Mouse (Mus musculus): ENCODE results near the gene Foxf2. TPM values are rescaled to one million over a fixed set of nuclear protein-coding genes. Genes with fewer than 3 reads are reported as not detected.

Foxf2 gene
- total and polyA plus RNA-seq, 3 experiments = not detected

Small RNA genes lying within 50 kb of the gene (microRNA-seq; reads per million reads assigned to microRNA genes)
- 0 reads per million in 2 experiments for gene Gm27516

Other genes starting within 250 kb of the Foxf2 start
- under 1 TPM in 1 of 2 experiments, not detected in 1; 0.14 TPM for gene Foxq1, start 69.7 kb upstream of the Foxf2 start, total RNA-seq (2021)
- gene Foxq1, start 69.7 kb upstream of the Foxf2 start, polyA plus RNA-seq (2012; rRNA removed) = 0.33 and 0.53 TPM in 2 replicates
- gene A530084C06Rik, start 66.5 kb upstream of the Foxf2 start, total RNA-seq (2021) = not detected
- 0.04 and 0.09 TPM in 2 replicates for gene A530084C06Rik, start 66.5 kb upstream of the Foxf2 start, polyA plus RNA-seq (2012; rRNA removed)
- 1 to 10 TPM; 6.6 to 7.3 TPM for gene Foxc1, start 180.8 kb downstream of the Foxf2 start, total RNA-seq (2021)
- gene Foxc1, start 180.8 kb downstream of the Foxf2 start, polyA plus RNA-seq (2012; rRNA removed) = 10.9 and 11.3 TPM in 2 replicates

All from adrenal gland, adult 2 months (tissue).